Mouse (Mus musculus) liver, embryonic 14.5 days (tissue): ENCODE measurements at regions not wholly inside any gene's neighbourhood (a gene's known extent, or its start where the extent isn't known, plus 50 kb on each side); places are given as distances from the start of the nearest gene placed in this dataset.

Experiments used
- CTCF ChIP-seq: IDR thresholded peaks from 2 replicates; pipeline ENCODE4 v1.5.1; 2016; ENCODE audit warnings: antibody characterized with exemption, low read depth, control low read depth
- EP300 ChIP-seq: IDR thresholded peaks from 2 replicates; pipeline ENCODE4 v1.6.1; 2016; ENCODE audit warnings: antibody characterized with exemption, low read depth

- TF ChIP-seq CTCF (no peak), EP300 (no peak)
Measured at GRCm38 (mm10) chr13:83131129-83131981, 372.5 kb upstream of the Mef2c start.
